Mouse (Mus musculus): ENCODE data around the gene Olfr228. TPM values are rescaled to one million over a fixed set of nuclear protein-coding genes. Genes with fewer than 3 reads are reported as not detected.

The Olfr228 gene
- polyA plus RNA-seq, 1 experiment from 2014 or later: not detected

Other genes with a start within 250 kb of the Olfr228 start
- gene Olfr1048, start 247.1 kb downstream of the Olfr228 start, polyA plus RNA-seq (2014; fragmentation: Nextera tagmentation; extraction: Ambion mirVana): not detected in 2 replicates
- not detected in 2 replicates for gene Olfr1049, start 229.1 kb downstream of the Olfr228 start, polyA plus RNA-seq (2014; fragmentation: Nextera tagmentation; extraction: Ambion mirVana)
- gene Olfr1051, start 208.3 kb downstream of the Olfr228 start, polyA plus RNA-seq (2014; fragmentation: Nextera tagmentation; extraction: Ambion mirVana): not detected in 2 replicates
- gene Olfr1052, start 194.9 kb downstream of the Olfr228 start, polyA plus RNA-seq (2014; fragmentation: Nextera tagmentation; extraction: Ambion mirVana): not detected in 2 replicates
- not detected in 2 replicates for gene Olfr1053, start 172.1 kb downstream of the Olfr228 start, polyA plus RNA-seq (2014; fragmentation: Nextera tagmentation; extraction: Ambion mirVana)
- not detected in 2 replicates for gene Olfr1054, start 152.0 kb downstream of the Olfr228 start, polyA plus RNA-seq (2014; fragmentation: Nextera tagmentation; extraction: Ambion mirVana)
- gene Olfr1055, start 137.1 kb downstream of the Olfr228 start, polyA plus RNA-seq (2014; fragmentation: Nextera tagmentation; extraction: Ambion mirVana): not detected in 2 replicates
- gene Olfr1056, start 124.9 kb downstream of the Olfr228 start, polyA plus RNA-seq (2014; fragmentation: Nextera tagmentation; extraction: Ambion mirVana): not detected in 2 replicates
- gene Olfr1057, start 109.0 kb downstream of the Olfr228 start, polyA plus RNA-seq (2014; fragmentation: Nextera tagmentation; extraction: Ambion mirVana): not detected in 2 replicates
- not detected in 2 replicates for gene Olfr1058, start 98.8 kb downstream of the Olfr228 start, polyA plus RNA-seq (2014; fragmentation: Nextera tagmentation; extraction: Ambion mirVana)
- gene Olfr1061, start 73.3 kb downstream of the Olfr228 start, polyA plus RNA-seq (2014; fragmentation: Nextera tagmentation; extraction: Ambion mirVana): not detected in 2 replicates
- not detected in 2 replicates for gene Olfr1062, start 60.6 kb downstream of the Olfr228 start, polyA plus RNA-seq (2014; fragmentation: Nextera tagmentation; extraction: Ambion mirVana)
- gene Olfr1065, start 36.8 kb downstream of the Olfr228 start, polyA plus RNA-seq (2014; fragmentation: Nextera tagmentation; extraction: Ambion mirVana): not detected in 2 replicates
- gene Olfr1066, start 31.1 kb downstream of the Olfr228 start, polyA plus RNA-seq (2014; fragmentation: Nextera tagmentation; extraction: Ambion mirVana): not detected in 2 replicates
- gene Olfr1076, start 21.1 kb upstream of the Olfr228 start, polyA plus RNA-seq (2014; fragmentation: Nextera tagmentation; extraction: Ambion mirVana): not detected in 2 replicates
- gene Olfr1079, start 55.1 kb upstream of the Olfr228 start, polyA plus RNA-seq (2014; fragmentation: Nextera tagmentation; extraction: Ambion mirVana): not detected in 2 replicates
- gene Olfr1080, start 70.8 kb upstream of the Olfr228 start, polyA plus RNA-seq (2014; fragmentation: Nextera tagmentation; extraction: Ambion mirVana): not detected in 2 replicates
- gene Olfr1082, start 111.6 kb upstream of the Olfr228 start, polyA plus RNA-seq (2014; fragmentation: Nextera tagmentation; extraction: Ambion mirVana): not detected in 2 replicates
- not detected in 2 replicates for gene Olfr1084, start 152.3 kb upstream of the Olfr228 start, polyA plus RNA-seq (2014; fragmentation: Nextera tagmentation; extraction: Ambion mirVana)
- gene Olfr1085, start 174.6 kb upstream of the Olfr228 start, polyA plus RNA-seq (2014; fragmentation: Nextera tagmentation; extraction: Ambion mirVana): not detected in 2 replicates
- gene Olfr1086, start 192.7 kb upstream of the Olfr228 start, polyA plus RNA-seq (2014; fragmentation: Nextera tagmentation; extraction: Ambion mirVana): not detected in 2 replicates
- not detected in 2 replicates for gene Olfr1087, start 211.0 kb upstream of the Olfr228 start, polyA plus RNA-seq (2014; fragmentation: Nextera tagmentation; extraction: Ambion mirVana)
- not detected in 2 replicates for gene Olfr1089, start 246.3 kb upstream of the Olfr228 start, polyA plus RNA-seq (2014; fragmentation: Nextera tagmentation; extraction: Ambion mirVana)

All from forebrain, embryonic 11.5 days (tissue).